Mouse (Mus musculus): Measurements from ENCODE around the gene Lrriq4. TPM values are rescaled to one million over a fixed set of nuclear protein-coding genes. Genes with fewer than 3 reads are reported as not detected.
A peak's percentile ranks its signal among the peaks of the same experiment; 100 is the strongest.
"Not testable (repeated sequence)": the region's sequence is repeated elsewhere in the genome, so short reads cannot be mapped to it uniquely, and the experiment has no call there.

Gene Lrriq4
- polyA plus RNA-seq, 1 experiment from 2014 or later, result not detected

- Histone ChIP-seq H3K4me3 (no peak overlapping the region), H3K9ac (no peak overlapping the region), H3K9me3 (no peaks in the 10 kb centered on the region), H3K27ac (no peak overlapping the region), H3K36me3 (replicated peaks) (no peaks in the 10 kb centered on the region), H3K4me1 (no peaks in the 10 kb centered on the region), H3K4me2 (no peak overlapping the region), H3K27me3 (replicated peaks) (no peaks in the 10 kb centered on the region)
- ATAC-seq (replicated peaks), result no peak
- WGBS, result 92% methylated on average over 2 of the region's 2 CpGs
Observed at GRCm38 (mm10) chr3:30695661-30696060, 51.4 kb downstream of the Lrriq4 start.

GRCm38 (mm10) chr3:30696346-30696745 is 52.0 kb downstream of the Lrriq4 start:
- 0 out of 2 replicates have a peak, but pooled peaks have one; percentile 42 for ATAC-seq (replicated peaks)

GRCm38 (mm10) chr3:30697891-30698290 is 53.6 kb downstream of the Lrriq4 start:
- 71% methylated on average over 4 of the region's 4 CpGs for whole genome bisulfite sequencing
- Histone ChIP-seq H3K9ac (no peak overlapping the region), H3K27ac (no peak overlapping the region), H3K4me2 (no peak overlapping the region), H3K9me3 (no peaks in the 10 kb centered on the region), H3K4me1 (no peaks in the 10 kb centered on the region), H3K36me3 (replicated peaks) (no peaks in the 10 kb centered on the region), H3K27me3 (replicated peaks) (no peaks in the 10 kb centered on the region), H3K4me3 (no peak overlapping the region)
- ATAC-seq (replicated peaks), result no peak

More at GRCm38 (mm10) chr3:30696346-30696745, 52.0 kb downstream of the Lrriq4 start:
- Histone ChIP-seq H3K9ac (no peak overlapping the region), H3K4me3 (no peak overlapping the region), H3K27ac (no peak overlapping the region), H3K4me2 (no peak overlapping the region), H3K27me3 (replicated peaks) (no peaks in the 10 kb centered on the region), H3K4me1 (no peaks in the 10 kb centered on the region), H3K36me3 (replicated peaks) (no peaks in the 10 kb centered on the region), H3K9me3 (no peaks in the 10 kb centered on the region)
- WGBS, result 22% methylated on average over 2 of the region's 2 CpGs

GRCm38 (mm10) chr3:30699711-30700505 is 55.6 kb downstream of the Lrriq4 start, which contains the start of gene Lrrc31:
Lrrc31 (minus strand) TSS chr3:30699843.
- H3K9me3 ChIP-seq; H3K4me2 ChIP-seq; H3K9ac ChIP-seq; H3K4me1 ChIP-seq; H3K4me3 ChIP-seq; ATAC-seq (replicated peaks); H3K27me3 ChIP-seq (replicated peaks); H3K27ac ChIP-seq; H3K36me3 ChIP-seq (replicated peaks): not testable (repeated sequence)
- WGBS, result 90% methylated on average over 6 of the region's 6 CpGs

- H3K4me3 ChIP-seq, result no peak overlapping the region
- no peak overlapping the region for H3K4me2 ChIP-seq
- 85% methylated on average over 3 of the region's 3 CpGs for WGBS
- H3K4me1 ChIP-seq, result no peaks in the 10 kb centered on the region
- no peak overlapping the region for H3K9ac ChIP-seq
- H3K27me3 ChIP-seq (replicated peaks), result no peaks in the 10 kb centered on the region
- H3K27ac ChIP-seq, result no peak overlapping the region
- H3K36me3 ChIP-seq (replicated peaks), result no peaks in the 10 kb centered on the region
- no peaks in the 10 kb centered on the region for H3K9me3 ChIP-seq
- ATAC-seq (replicated peaks), result no peak
Observed at GRCm38 (mm10) chr3:30705977-30706376, 61.7 kb downstream of the Lrriq4 start.

- H3K9ac ChIP-seq, result no peak overlapping the region
- H3K4me1 ChIP-seq, result no peaks in the 10 kb centered on the region
- no peaks in the 10 kb centered on the region for H3K36me3 ChIP-seq (replicated peaks)
- no peaks in the 10 kb centered on the region for H3K27me3 ChIP-seq (replicated peaks)
- no peak overlapping the region for H3K27ac ChIP-seq
- H3K9me3 ChIP-seq, result no peaks in the 10 kb centered on the region
- no peak for ATAC-seq (replicated peaks)
- H3K4me2 ChIP-seq, result no peak overlapping the region
- H3K4me3 ChIP-seq, result no peak overlapping the region
- 82% methylated on average over 4 of the region's 4 CpGs for WGBS
Observed at GRCm38 (mm10) chr3:30706614-30707276, 62.4 kb downstream of the Lrriq4 start.

GRCm38 (mm10) chr3:30710191-30710590 is 65.9 kb downstream of the Lrriq4 start:
- no peaks in the 10 kb centered on the region for H3K4me1 ChIP-seq
- ATAC-seq (replicated peaks), result no peak
- H3K36me3 ChIP-seq (replicated peaks), result no peaks in the 10 kb centered on the region
- H3K4me3 ChIP-seq, result no peak overlapping the region
- H3K9me3 ChIP-seq, result no peaks in the 10 kb centered on the region
- H3K27ac ChIP-seq, result no peak overlapping the region
- no peaks in the 10 kb centered on the region for H3K27me3 ChIP-seq (replicated peaks)
- H3K9ac ChIP-seq, result no peak overlapping the region
- H3K4me2 ChIP-seq, result no peak overlapping the region
- WGBS, result 88% methylated on average over 6 of the region's 6 CpGs

- H3K36me3 ChIP-seq (replicated peaks), result no peaks in the 10 kb centered on the region
- no peak overlapping the region for H3K4me2 ChIP-seq
- no peak overlapping the region for H3K27ac ChIP-seq
- ATAC-seq (replicated peaks), result no peak
- no peaks in the 10 kb centered on the region for H3K27me3 ChIP-seq (replicated peaks)
- no peaks in the 10 kb centered on the region for H3K4me1 ChIP-seq
- WGBS, result 91% methylated on average over 1 of the region's 1 CpGs
- H3K9me3 ChIP-seq, result no peaks in the 10 kb centered on the region
- no peak overlapping the region for H3K9ac ChIP-seq
- no peak overlapping the region for H3K4me3 ChIP-seq
Observed at GRCm38 (mm10) chr3:30713334-30713733, 69.0 kb downstream of the Lrriq4 start.

- 91% methylated on average over 3 of the region's 3 CpGs for WGBS
- ATAC-seq (replicated peaks), result no peak
Observed at GRCm38 (mm10) chr3:30718649-30719048, 74.3 kb downstream of the Lrriq4 start.

More at GRCm38 (mm10) chr3:30718649-30719048, 74.3 kb downstream of the Lrriq4 start:
- Histone ChIP-seq H3K27ac (no peak overlapping the region), H3K4me2 (no peak overlapping the region), H3K9ac (no peak overlapping the region), H3K4me1 (no peaks in the 10 kb centered on the region), H3K4me3 (no peak overlapping the region), H3K27me3 (replicated peaks) (no peaks in the 10 kb centered on the region), H3K36me3 (replicated peaks) (no peaks in the 10 kb centered on the region), H3K9me3 (no peaks in the 10 kb centered on the region)

Other genes starting within 250 kb of the Lrriq4 start
- 4.4 and 5.2 TPM in 2 replicates for gene Mecom, start 96.5 kb upstream of the Lrriq4 start, polyA plus RNA-seq (2015; fragmentation: Nextera tagmentation; extraction: Ambion mirVana)
- 0.22 and 0.56 TPM in 2 replicates for gene Actrt3, start 44.6 kb upstream of the Lrriq4 start, polyA plus RNA-seq (2015; fragmentation: Nextera tagmentation; extraction: Ambion mirVana)
- 26.9 and 30.8 TPM in 2 replicates for gene Mynn, start 42.4 kb upstream of the Lrriq4 start, polyA plus RNA-seq (2015; fragmentation: Nextera tagmentation; extraction: Ambion mirVana)
- gene Lrrc34, start 3.4 kb downstream of the Lrriq4 start, polyA plus RNA-seq (2015; fragmentation: Nextera tagmentation; extraction: Ambion mirVana), result 0.87 and 1.4 TPM in 2 replicates
- gene Lrrc31, start 55.3 kb downstream of the Lrriq4 start, polyA plus RNA-seq (2015; fragmentation: Nextera tagmentation; extraction: Ambion mirVana), result not detected in 2 replicates
- gene Samd7, start 101.8 kb downstream of the Lrriq4 start, polyA plus RNA-seq (2015; fragmentation: Nextera tagmentation; extraction: Ambion mirVana), result 0.05 TPM in 1 of 2 replicates, not detected in the other
- gene Sec62, start 148.4 kb downstream of the Lrriq4 start, polyA plus RNA-seq (2015; fragmentation: Nextera tagmentation; extraction: Ambion mirVana), result 74.7 and 85.6 TPM in 2 replicates
- 1.0 and 1.5 TPM in 2 replicates for gene Gpr160, start 211.4 kb downstream of the Lrriq4 start, polyA plus RNA-seq (2015; fragmentation: Nextera tagmentation; extraction: Ambion mirVana)

All from midbrain, embryonic 15.5 days (tissue).